Mouse (Mus musculus): ENCODE results near the gene Ifit3b. TPM values are rescaled to one million over a fixed set of nuclear protein-coding genes. Genes with fewer than 3 reads are reported as not detected.

Ifit3b gene
- total RNA-seq, 2 experiments from 2014 or later, result 0.21 to 0.51 TPM

DNA sequence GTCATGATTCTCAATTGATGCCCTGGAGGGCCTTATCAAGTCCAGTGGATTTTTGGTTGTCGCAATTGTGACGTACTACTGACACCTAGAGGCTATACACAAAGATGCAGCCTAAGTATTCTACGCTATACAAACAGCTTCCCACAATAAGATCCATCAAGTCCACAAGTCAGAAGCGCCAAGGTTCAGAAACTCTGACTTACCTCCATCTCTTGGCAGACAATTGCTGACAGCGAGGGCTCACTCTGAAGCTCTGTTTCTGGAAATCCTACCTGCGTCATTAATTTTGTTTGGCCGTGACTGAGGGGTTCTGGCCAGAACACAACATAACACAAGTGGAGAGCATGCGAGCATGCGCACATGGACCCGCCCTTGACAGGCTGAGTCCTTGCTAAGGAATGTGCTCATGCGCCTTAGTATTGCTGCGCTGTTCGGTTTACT is 54.3 kb downstream of the Ifit3b start:
- intact Hi-C loops (cut with DNase I), result loop anchor here (5.0 to 10.0 kb wide), 4 partner anchors 263 to 1403 kb away; partner anchors contain the start of gene Kif20b
- peak; percentile 45 to 72 for DNase-seq (ENCODE audit: extremely low spot score in 1 of 2, low spot score in 2 of 2)

GRCm38 (mm10) chr19:34662740-34663139 is 55.0 kb downstream of the Ifit3b start:
- intact Hi-C loops (cut with DNase I), result loop anchor here (5.0 to 10.0 kb wide), 4 partner anchors 262 to 1402 kb away; partner anchors contain the start of gene Kif20b
- no peak for DNase-seq (ENCODE audit: extremely low spot score in 1 of 2, low spot score in 2 of 2)

Other genes starting within 250 kb of the Ifit3b start
- gene Ch25h, start 132.8 kb upstream of the Ifit3b start, total RNA-seq (2021), result 1 to 10 TPM in 1 of 2 experiments, under 1 TPM in 1; 0.83 to 1.2 TPM
- gene Lipa, start 80.5 kb upstream of the Ifit3b start, total RNA-seq (2021), result 10 to 100 TPM; 13.5 to 13.9 TPM
- gene Ifit2, start 57.3 kb upstream of the Ifit3b start, total RNA-seq (2021), result 1 to 10 TPM; 6.9 to 7.1 TPM
- gene Ifit3, start 24.4 kb upstream of the Ifit3b start, total RNA-seq (2021), result under 1 TPM; 0.41 to 0.71 TPM
- gene Ifit1bl1, start 6.0 kb upstream of the Ifit3b start, total RNA-seq (2021), result 1 to 10 TPM; 2.1 to 2.3 TPM
- gene Ifit1bl2, start 32.8 kb downstream of the Ifit3b start, total RNA-seq (2021), result under 1 TPM; 0.30 to 0.47 TPM
- gene Ifit1, start 32.9 kb downstream of the Ifit3b start, total RNA-seq (2021), result under 1 TPM in 1 of 2 experiments, not detected in 1; 0.13 TPM
- gene Slc16a12, start 139.3 kb downstream of the Ifit3b start, total RNA-seq (2021), result 1 to 10 TPM; 2.4 to 3.3 TPM

Data from left cerebral cortex, postnatal 10 days (tissue).